Mouse (Mus musculus) intestine, postnatal 0 days (tissue): ENCODE results near the gene Eif4e3. TPM values are rescaled to one million over a fixed set of nuclear protein-coding genes. Genes with fewer than 3 reads are reported as not detected.

Source experiments
- ATAC-seq: fragments of 200-750 bp; cut with Nextera tagmentation; 2 replicates; pipeline ENCODE4 v1.8.0; 2017; ENCODE audit warnings: mild to moderate bottlenecking, moderate TSS enrichment, moderate library complexity
- H3K27ac ChIP-seq: fragments of 300-500 bp; sonication (generic); 2 replicates; pipeline ENCODE4 v1.5.1; 2014; ENCODE audit warnings: mild to moderate bottlenecking, low read depth, low read length, moderate library complexity
- H3K27me3 ChIP-seq: fragments of 300-500 bp; sonication (generic); replicated peaks from 2 replicates; pipeline ENCODE4 v1.6.1; 2014; ENCODE audit warnings: low read length, mixed read lengths; ENCODE audit not compliant: control insufficient read depth, insufficient read depth
- H3K36me3 ChIP-seq: fragments of 300-500 bp; sonication (generic); 2 replicates; pipeline ENCODE4 v1.6.1; 2014; ENCODE audit warnings: mild to moderate bottlenecking, moderate library complexity; ENCODE audit not compliant: control insufficient read depth, insufficient read depth
- H3K4me1 ChIP-seq: fragments of 300-500 bp; sonication (generic); replicated peaks from 2 replicates; pipeline ENCODE4 v1.6.1; 2014; ENCODE audit warnings: antibody characterized with exemption, low read length, mixed read lengths; ENCODE audit not compliant: control insufficient read depth, insufficient read depth
- H3K4me2 ChIP-seq: fragments of 300-500 bp; sonication (generic); replicated peaks from 2 replicates; pipeline ENCODE4 v1.6.1; 2014; ENCODE audit warnings: low read depth, mild to moderate bottlenecking, moderate library complexity
- H3K4me3 ChIP-seq: fragments of 300-500 bp; sonication (generic); 2 replicates; pipeline ENCODE4 v1.5.1; 2014; ENCODE audit warnings: low read depth, low read length
- H3K9ac ChIP-seq: fragments of 300-500 bp; sonication (generic); 2 replicates; pipeline ENCODE4 v1.6.1; 2014; ENCODE audit warnings: mild to moderate bottlenecking, low read depth, low read length
- H3K9me3 ChIP-seq: fragments of 300-500 bp; sonication (generic); 2 replicates; pipeline ENCODE4 v1.6.1; 2016; ENCODE audit warnings: mixed run types; ENCODE audit not compliant: control insufficient read depth
- CTCF ChIP-seq: sonication (generic); IDR thresholded peaks from 2 replicates; pipeline ENCODE4 v1.5.1; 2016; ENCODE audit warnings: low read depth, mild to moderate bottlenecking, control low read depth, antibody characterized with exemption, moderate library complexity
- WGBS: fragments of 180-500 bp; shearing (Covaris S2); extraction: QIAGEN DNeasy Blood & Tissue Kit; methylation state at CpG from one replicate; pipeline ENCODE4 v1.1.7; 2014; 5-methylcytosine and 5-hydroxymethylcytosine counted together
- polyA plus RNA-seq: library from polyadenylated mRNA; unstranded; fragments of >200 nt; fragmentation: Nextera tagmentation; extraction: Ambion mirVana; gene quantifications from 2 replicates; pipeline ENCODE4 v1.2.1, GENCODE M21; 2015

Gene Eif4e3
- polyA plus RNA-seq, 1 experiment from 2014 or later: 6.7 TPM

DNA sequence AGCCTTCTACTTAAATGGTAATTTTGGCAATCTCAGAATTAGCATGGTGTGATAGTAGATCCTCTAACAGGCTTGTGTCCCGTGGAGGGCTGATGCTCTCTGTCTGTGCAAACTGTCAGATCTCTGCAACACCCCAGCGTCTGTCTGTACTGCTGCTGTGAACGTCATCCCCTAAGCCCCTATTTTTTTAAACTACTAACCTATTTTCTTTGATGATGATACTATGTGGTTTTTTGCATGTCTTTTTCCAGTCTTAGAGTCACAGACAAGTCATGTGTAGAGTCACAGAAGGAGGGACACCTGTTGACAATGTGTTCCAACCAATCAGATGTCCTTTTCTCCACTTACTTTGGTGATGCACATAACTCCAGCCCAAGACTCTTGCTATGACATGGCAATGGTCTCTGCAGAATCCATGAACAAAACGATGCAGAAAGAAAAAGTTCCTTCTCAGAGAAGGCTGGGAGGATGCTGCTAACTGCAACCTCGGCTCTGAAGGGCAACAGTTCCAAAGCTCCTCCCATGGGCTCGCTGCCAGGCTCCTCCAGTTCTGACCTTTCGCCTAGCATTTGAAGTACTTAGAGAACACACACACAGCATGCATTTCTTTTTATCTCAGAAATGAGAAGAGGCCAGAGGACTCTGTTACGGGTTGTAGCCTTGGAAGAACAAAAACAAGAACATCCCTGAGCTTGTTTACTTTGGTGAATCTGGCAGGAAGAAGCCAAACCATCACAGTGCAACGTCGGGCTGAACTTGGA lies 23.0 kb downstream of the Eif4e3 start:
- 37% methylated on average over 10 of the region's 10 CpGs for WGBS

GRCm38 (mm10) chr6:99637456-99637855 lies 29.1 kb downstream of the Eif4e3 start:
- H3K4me3 ChIP-seq: no peak overlapping the region
- no peaks in the 10 kb centered on the region for H3K4me1 ChIP-seq
- H3K9me3 ChIP-seq: no peaks in the 10 kb centered on the region
- TF ChIP-seq CTCF: no peak
- H3K36me3 ChIP-seq: no peaks in the 10 kb centered on the region
- no peak overlapping the region for H3K9ac ChIP-seq
- no peaks in the 10 kb centered on the region for H3K27me3 ChIP-seq
- no peak for ATAC-seq
- H3K4me2 ChIP-seq: no peak overlapping the region
- H3K27ac ChIP-seq: no peak overlapping the region
- whole genome bisulfite sequencing: 73% methylated on average over 4 of the region's 4 CpGs

More for the DNA sequence above, 23.0 kb downstream of the Eif4e3 start:
- Histone ChIP-seq H3K4me1 (0 out of 2 replicates have a peak, but pooled peaks cover 6% of the 10 kb centered on the region), H3K9ac (no peak overlapping the region), H3K36me3 (no peaks in the 10 kb centered on the region; the same call in 1 of the 2 replicates), H3K4me2 (0 out of 2 replicates have a peak overlapping the region, but pooled peaks have one; percentile 7), H3K27ac (0 out of 2 replicates have a peak overlapping the region, but pooled peaks have one; percentile 11), H3K27me3 (no peaks in the 10 kb centered on the region), H3K4me3 (no peak overlapping the region), H3K9me3 (no peaks in the 10 kb centered on the region)
- TF ChIP-seq CTCF: no peak
- ATAC-seq: no peak

GRCm38 (mm10) chr6:99636801-99637200 lies 29.8 kb downstream of the Eif4e3 start:
- 71% methylated on average over 8 of the region's 8 CpGs for WGBS
- H3K9me3 ChIP-seq: no peaks in the 10 kb centered on the region
- no peak overlapping the region for H3K9ac ChIP-seq
- H3K4me2 ChIP-seq: no peak overlapping the region
- no peak overlapping the region for H3K27ac ChIP-seq
- ATAC-seq: no peak
- no peaks in the 10 kb centered on the region for H3K36me3 ChIP-seq
- H3K4me1 ChIP-seq: no peaks in the 10 kb centered on the region
- H3K4me3 ChIP-seq: no peak overlapping the region
- no peak for TF ChIP-seq CTCF
- H3K27me3 ChIP-seq: no peaks in the 10 kb centered on the region

GRCm38 (mm10) chr6:99636121-99636520 lies 30.4 kb downstream of the Eif4e3 start:
- no peaks in the 10 kb centered on the region for H3K27me3 ChIP-seq
- no peak overlapping the region for H3K9ac ChIP-seq
- ATAC-seq: no peak
- H3K27ac ChIP-seq: no peak overlapping the region
- no peaks in the 10 kb centered on the region for H3K36me3 ChIP-seq
- no peak overlapping the region for H3K4me2 ChIP-seq
- TF ChIP-seq CTCF: no peak
- no peak overlapping the region for H3K4me3 ChIP-seq
- H3K4me1 ChIP-seq: no peaks in the 10 kb centered on the region
- H3K9me3 ChIP-seq: no peaks in the 10 kb centered on the region
- 47% methylated on average over 9 of the region's 9 CpGs for WGBS

DNA sequence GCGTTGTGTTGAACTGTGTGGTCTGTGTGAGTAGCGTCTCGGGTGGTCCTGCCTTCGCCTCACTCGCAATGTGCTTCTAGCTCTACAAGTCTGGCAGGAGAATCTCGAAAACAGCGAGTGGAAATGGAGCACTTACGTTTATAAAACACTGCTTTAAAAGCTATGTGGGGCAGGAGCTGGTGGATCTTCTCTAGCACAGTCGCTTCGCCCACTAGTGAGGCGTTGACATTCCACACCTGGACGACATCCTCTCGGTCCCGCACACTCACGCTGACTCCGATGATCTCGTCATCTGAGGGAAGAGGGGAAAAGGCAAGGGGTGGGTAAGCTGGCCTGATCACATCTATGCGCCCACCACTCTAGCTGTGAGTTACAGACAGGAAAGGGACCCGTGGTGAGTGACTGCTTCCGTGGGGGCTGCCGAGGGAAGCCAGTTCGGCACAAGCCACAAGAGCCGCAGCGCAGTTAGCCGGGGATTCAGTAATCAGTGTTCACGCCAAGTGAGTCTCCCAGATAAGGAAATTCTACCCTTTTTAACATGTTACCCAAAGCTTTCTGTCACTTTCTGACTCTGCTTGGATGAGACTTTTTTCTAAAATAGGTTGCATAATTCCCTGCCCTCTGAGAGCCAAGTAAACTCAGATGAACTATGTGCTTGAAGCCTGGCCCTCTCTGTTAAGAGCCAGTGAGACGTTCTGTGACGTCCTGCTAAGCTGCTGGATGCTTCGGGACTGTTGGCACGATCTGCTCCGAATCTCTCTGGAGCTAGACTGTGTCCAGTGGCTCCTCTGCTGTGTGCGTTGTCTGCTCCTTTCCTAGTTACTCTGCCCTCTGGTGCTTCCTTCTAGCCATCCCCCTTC lies 34.2 kb downstream of the Eif4e3 start:
- no peak for ATAC-seq
- 0 out of 2 replicates have a peak, but pooled peaks cover 5% of the 10 kb centered on the region for H3K36me3 ChIP-seq
- no peaks in the 10 kb centered on the region for H3K27me3 ChIP-seq
- TF ChIP-seq CTCF: no peak
- H3K4me2 ChIP-seq: no peak overlapping the region
- H3K9ac ChIP-seq: no peak overlapping the region
- H3K4me1 ChIP-seq: no peaks in the 10 kb centered on the region
- 84% methylated on average over 32 of the region's 32 CpGs for WGBS
- H3K27ac ChIP-seq: no peak overlapping the region
- H3K4me3 ChIP-seq: no peak overlapping the region
- no peaks in the 10 kb centered on the region for H3K9me3 ChIP-seq

- TF ChIP-seq CTCF: no peak
- H3K27ac ChIP-seq: no peak overlapping the region
- 90% methylated on average over 5 of the region's 5 CpGs for WGBS
- no peaks in the 10 kb centered on the region for H3K27me3 ChIP-seq
- no peaks in the 10 kb centered on the region for H3K4me1 ChIP-seq
- H3K36me3 ChIP-seq: 0 out of 2 replicates have a peak, but pooled peaks cover 5% of the 10 kb centered on the region
- no peak for ATAC-seq
- no peak overlapping the region for H3K4me3 ChIP-seq
- H3K9ac ChIP-seq: no peak overlapping the region
- H3K4me2 ChIP-seq: no peak overlapping the region
- no peaks in the 10 kb centered on the region for H3K9me3 ChIP-seq
These were observed 34.9 kb downstream of the Eif4e3 start for GRCm38 (mm10) chr6:99631637-99632036.
